Mouse (Mus musculus) MEL (cell line): ENCODE results near the gene Cklf. TPM values are rescaled to one million over a fixed set of nuclear protein-coding genes. Genes with fewer than 3 reads are reported as not detected.
"Not testable (repeated sequence)": the region's sequence is repeated elsewhere in the genome, so short reads cannot be mapped to it uniquely, and the experiment has no call there.

ENCODE experiments used
- DNase-seq: peaks from one replicate; pipeline ENCODE4 v3.0.0; 2011; ENCODE audit warnings: low read depth, low spot score
- H3K27ac ChIP-seq: 2 replicates; pipeline ENCODE4 v1.5.1; 2012; ENCODE audit warnings: low read depth, mild to moderate bottlenecking, control low read depth, low read length, moderate library complexity; ENCODE audit not compliant: control insufficient read depth
- H3K27me3 ChIP-seq, 2 experiments: fragments of 150-350 bp in 1 of 2; sonication (generic) in 1 of 2; 2 replicates each; pipeline ENCODE4 v1.6.1; 2012; ENCODE audit warnings: low read length in 2 of 2, mild to moderate bottlenecking in 2 of 2, improper control_type of control experiment in 1 of 2, moderate library complexity in 1 of 2; ENCODE audit not compliant: insufficient read depth in 2 of 2, control insufficient read depth in 1 of 2
- H3K36me3 ChIP-seq, 2 experiments: 2 replicates each; pipeline ENCODE4 v1.6.1; 2012 to 2014; ENCODE audit warnings: low read length in 2 of 2, improper control_type of control experiment in 1 of 2, inconsistent platforms in 1 of 2, mild to moderate bottlenecking in 1 of 2; ENCODE audit not compliant: insufficient read depth in 2 of 2, control insufficient read depth in 1 of 2
- H3K4me1 ChIP-seq, 2 experiments: fragments of 150-350 bp in 1 of 2; sonication (generic) in 1 of 2; 2 replicates each; pipeline ENCODE4 v1.6.1; 2012; ENCODE audit warnings: low read length in 2 of 2, improper control_type of control experiment in 1 of 2, mild to moderate bottlenecking in 1 of 2; ENCODE audit not compliant: insufficient read depth in 2 of 2, control insufficient read depth in 1 of 2
- H3K4me3 ChIP-seq, 2 experiments: fragments of 150-350 bp in 1 of 2; sonication (generic) in 1 of 2; 2 replicates each; pipeline ENCODE4 v1.5.1; 2012; ENCODE audit warnings: low read depth in 2 of 2, low read length in 2 of 2, mild to moderate bottlenecking in 2 of 2, moderate library complexity in 2 of 2, control low read depth in 1 of 2, improper control_type of control experiment in 1 of 2; ENCODE audit not compliant: control insufficient read depth in 1 of 2, insufficient read depth in 1 of 2
- H3K79me2 ChIP-seq: 2 replicates; pipeline ENCODE4 v1.6.1; 2012; ENCODE audit warnings: mild to moderate bottlenecking, low read length, moderate library complexity; ENCODE audit not compliant: control insufficient read depth, poor library complexity, insufficient read depth
- H3K9ac ChIP-seq: 2 replicates; pipeline ENCODE4 v1.6.1; 2012; ENCODE audit warnings: low read depth, mild to moderate bottlenecking, control low read depth, low read length, moderate library complexity; ENCODE audit not compliant: control insufficient read depth, poor library complexity, severe bottlenecking
- H3K9me3 ChIP-seq: fragments of 150-350 bp; sonication (generic); replicated peaks from 2 replicates; pipeline ENCODE4 v1.6.1; 2012; ENCODE audit warnings: mild to moderate bottlenecking, low read length, improper control_type of control experiment, moderate library complexity; ENCODE audit not compliant: insufficient read depth
- ETS1 ChIP-seq: IDR thresholded peaks from 2 replicates; pipeline ENCODE4 v1.6.1; 2012; ENCODE audit warnings: low read depth, mild to moderate bottlenecking, inconsistent platforms, low read length, improper control_type of control experiment, moderate library complexity
- POLR2A ChIP-seq, 2 experiments: IDR thresholded peaks; 2 replicates each; pipeline ENCODE4 v1.6.1; 2011 to 2012; ENCODE audit warnings: low read length in 2 of 2, mild to moderate bottlenecking in 2 of 2, control low read depth in 1 of 2, improper control_type of control experiment in 1 of 2, low read depth in 1 of 2, moderate library complexity in 1 of 2; ENCODE audit not compliant: control insufficient read depth in 1 of 2, insufficient read depth in 1 of 2, poor library complexity in 1 of 2
- POLR2AphosphoS2 ChIP-seq: IDR thresholded peaks from 2 replicates; pipeline ENCODE4 v1.6.1; 2011; ENCODE audit warnings: low read length, improper control_type of control experiment
- SIN3A ChIP-seq: IDR thresholded peaks from 2 replicates; pipeline ENCODE4 v1.6.1; 2012; ENCODE audit warnings: low read length, improper control_type of control experiment, inconsistent platforms
- SMC3 ChIP-seq: IDR thresholded peaks from 2 replicates; pipeline ENCODE4 v1.6.1; 2011; ENCODE audit warnings: low read depth, low read length, improper control_type of control experiment
- TCF12 ChIP-seq: IDR thresholded peaks from 2 replicates; pipeline ENCODE4 v1.6.1; 2014; ENCODE audit warnings: low read depth, mild to moderate bottlenecking, inconsistent platforms, low read length, improper control_type of control experiment, moderate library complexity
- polyA plus RNA-seq, 2 experiments: library from polyadenylated mRNA; stranded (reverse) in 1 of 2; unstranded in 1 of 2; fragments of >175 nt in 1 of 2; fragments of >200 nt in 1 of 2; gene quantifications; 2 replicates each; pipeline versions ENCODE4 v1.2.1 to v1.2.4; 2012; ENCODE audit warnings: low replicate concordance in 2 of 2, low read depth in 1 of 2; ENCODE audit not compliant: insufficient read length in 2 of 2, insufficient read depth in 1 of 2, missing spikeins in 1 of 2
- total RNA-seq: library from RNA; depleted of rRNA; stranded (reverse); fragments of 300-350 nt; gene quantifications from 2 replicates; pipeline ENCODE4 v1.2.3, GENCODE M21; 2012

Cklf gene
- total and polyA plus RNA-seq, 3 experiments, result 27.1 to 30.1 TPM; not detected in 1

DNA sequence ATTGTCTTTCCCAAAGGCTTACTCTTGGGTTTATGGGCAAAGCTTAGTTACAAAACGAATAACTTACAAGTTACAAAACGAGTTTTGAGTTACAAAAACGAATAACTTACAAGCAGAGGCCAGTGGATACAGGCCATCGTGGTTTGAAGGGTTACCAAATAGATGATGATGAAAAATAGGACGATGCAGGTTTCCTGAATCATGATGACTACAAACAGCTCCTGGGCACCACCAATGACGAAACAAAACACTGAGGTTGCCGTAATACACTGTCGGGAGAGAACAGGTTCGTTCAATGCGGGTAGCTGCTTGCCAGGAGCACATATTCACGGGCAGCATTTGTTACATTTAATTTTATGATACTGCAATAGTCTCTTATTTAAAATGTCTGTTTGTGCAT, 54.3 kb downstream of the Cklf start:
- no peaks in the 10 kb centered on the region for H3K36me3 ChIP-seq
- TF ChIP-seq POLR2A (IDR thresholded peaks at IDR 0.05; ENCODE audit: control insufficient read depth in 1 of 2, insufficient read depth in 1 of 2, low read depth in 1 of 2, low read length in 2 of 2, poor library complexity in 1 of 2), result no peak
- TF ChIP-seq SMC3, result no peak
- no peaks in the 10 kb centered on the region for H3K4me1 ChIP-seq
- no peak overlapping the region for H3K27ac ChIP-seq
- no peak overlapping the region for H3K4me3 ChIP-seq
- H3K9ac ChIP-seq, result no peak overlapping the region
- DNase-seq, result no peak
- no peaks in the 10 kb centered on the region for H3K79me2 ChIP-seq
- no peaks in the 10 kb centered on the region for H3K9me3 ChIP-seq
- no peaks in the 10 kb centered on the region; a peak in 2 of 4 replicates for H3K27me3 ChIP-seq

DNA sequence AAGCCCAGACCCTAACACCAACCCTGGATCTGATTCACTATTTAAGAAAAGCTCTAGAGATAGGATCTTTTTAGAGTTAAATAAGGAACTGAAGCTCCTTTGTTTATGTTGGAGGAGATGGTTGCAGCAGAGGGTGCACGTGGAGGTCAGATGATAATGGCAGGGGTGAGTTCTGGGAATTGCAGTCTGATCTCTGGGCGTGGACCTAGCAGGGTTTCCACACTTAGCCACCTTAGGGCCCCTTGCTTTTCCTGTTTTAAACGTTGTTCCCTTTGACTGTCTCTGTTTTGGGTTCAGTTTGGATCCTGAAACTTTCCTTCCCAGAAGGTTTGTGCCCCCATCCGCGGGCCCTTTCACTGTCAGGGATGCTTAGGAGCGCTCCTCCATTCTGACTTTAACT, 57.7 kb downstream of the Cklf start:
- not testable (repeated sequence) for H3K79me2 ChIP-seq, H3K4me3 ChIP-seq, DNase-seq, H3K4me1 ChIP-seq, H3K27me3 ChIP-seq, H3K9me3 ChIP-seq, H3K36me3 ChIP-seq, H3K27ac ChIP-seq, H3K9ac ChIP-seq

DNA sequence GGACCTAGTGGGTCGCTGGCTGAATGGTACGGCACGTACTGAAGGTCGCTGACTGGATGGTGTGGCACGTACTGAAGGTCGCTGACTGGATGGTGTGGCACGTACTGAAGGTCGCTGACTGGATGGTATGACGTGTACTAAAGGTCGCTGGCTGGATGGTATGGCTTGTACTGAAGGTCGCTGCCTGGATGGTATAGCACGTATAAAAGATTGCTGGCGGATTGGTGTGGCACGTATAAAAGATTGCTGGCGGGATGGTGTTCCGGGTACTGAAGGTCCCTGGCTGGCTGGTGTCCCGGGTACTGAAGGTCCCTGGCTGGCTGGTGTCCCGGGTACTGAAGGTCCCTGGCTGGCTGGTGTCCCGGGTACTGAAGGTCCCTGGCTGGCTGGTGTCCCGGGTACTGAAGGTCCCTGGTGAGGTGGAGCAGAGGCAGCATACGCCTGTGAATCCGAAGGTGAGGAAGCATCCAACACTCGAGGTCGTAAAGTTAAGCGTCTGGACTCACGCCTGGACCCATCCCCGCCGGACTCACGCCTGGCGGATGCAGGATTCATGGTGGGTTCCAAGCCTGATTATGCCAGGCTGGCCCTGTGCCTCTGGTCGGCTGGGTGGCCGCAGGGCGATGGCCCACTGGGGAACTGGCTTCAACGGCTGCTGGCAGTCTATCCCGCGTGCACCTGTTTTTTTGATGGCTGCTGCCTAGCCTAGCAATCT, 58.9 kb downstream of the Cklf start, which contains the start of the genes Gm45711 and Cmtm1:
Gm45711 (minus strand) TSS at position 641 of the 715 bp plus-strand sequence.
Cmtm1 (minus strand) TSS at position 705 of the 715 bp plus-strand sequence.
- not testable (repeated sequence) for H3K27me3 ChIP-seq, H3K27ac ChIP-seq, H3K4me1 ChIP-seq, H3K36me3 ChIP-seq, H3K9ac ChIP-seq, H3K9me3 ChIP-seq, H3K79me2 ChIP-seq, DNase-seq, H3K4me3 ChIP-seq

- not testable (repeated sequence) for H3K27me3 ChIP-seq, DNase-seq, H3K36me3 ChIP-seq, H3K9ac ChIP-seq, H3K27ac ChIP-seq, H3K4me1 ChIP-seq, H3K9me3 ChIP-seq, H3K4me3 ChIP-seq, H3K79me2 ChIP-seq
Measured at GRCm38 (mm10) chr8:104312023-104312422, 61.4 kb downstream of the Cklf start.

DNA sequence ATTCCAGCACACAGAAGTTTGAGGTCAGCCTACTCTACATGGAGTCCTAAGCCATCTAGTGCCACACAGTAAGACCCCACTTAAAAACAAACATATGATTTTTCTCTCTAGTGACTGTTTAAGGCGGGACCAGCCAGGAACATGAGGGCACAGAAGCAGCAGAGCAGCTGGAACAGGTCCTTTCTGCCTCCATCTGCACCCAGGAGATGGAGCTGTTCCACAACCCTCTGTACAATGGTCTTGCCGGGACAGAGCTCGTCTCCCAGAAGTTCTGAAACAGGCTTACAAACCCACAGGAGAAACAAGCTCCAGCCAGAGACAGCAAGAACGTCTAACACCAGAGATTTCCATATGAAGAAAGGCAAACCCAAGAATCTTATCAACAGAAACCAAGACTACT, 62.6 kb downstream of the Cklf start:
- Histone ChIP-seq H3K9ac (no peak overlapping the region), H3K9me3 (no peaks in the 10 kb centered on the region), H3K4me1 (no peaks in the 10 kb centered on the region), H3K27ac (no peak overlapping the region), H3K79me2 (no peaks in the 10 kb centered on the region), H3K27me3 (peaks cover 0 to 3% of the 10 kb centered on the region in 2 experiments; a peak in 3 of 4 replicates), H3K4me3 (no peak overlapping the region), H3K36me3 (no peaks in the 10 kb centered on the region)
- no peak for DNase-seq
- TF ChIP-seq POLR2A (IDR thresholded peaks at IDR 0.05; ENCODE audit: control insufficient read depth in 1 of 2, insufficient read depth in 1 of 2, low read depth in 1 of 2, low read length in 2 of 2, poor library complexity in 1 of 2) (no peak), ETS1 (no peak), TCF12 (no peak), SIN3A (no peak), POLR2AphosphoS2 (no peak)
